Mouse (Mus musculus) lung, postnatal 0 days (tissue): ENCODE data around the gene Vill.

Experiments
- CTCF ChIP-seq: IDR thresholded peaks from 2 replicates; pipeline ENCODE4 v1.5.1; 2016; ENCODE audit warnings: antibody characterized with exemption, mild to moderate bottlenecking
- EP300 ChIP-seq: IDR thresholded peaks from 2 replicates; pipeline ENCODE4 v1.6.1; 2016; ENCODE audit warnings: antibody characterized with exemption, mild to moderate bottlenecking, control low read depth

DNA sequence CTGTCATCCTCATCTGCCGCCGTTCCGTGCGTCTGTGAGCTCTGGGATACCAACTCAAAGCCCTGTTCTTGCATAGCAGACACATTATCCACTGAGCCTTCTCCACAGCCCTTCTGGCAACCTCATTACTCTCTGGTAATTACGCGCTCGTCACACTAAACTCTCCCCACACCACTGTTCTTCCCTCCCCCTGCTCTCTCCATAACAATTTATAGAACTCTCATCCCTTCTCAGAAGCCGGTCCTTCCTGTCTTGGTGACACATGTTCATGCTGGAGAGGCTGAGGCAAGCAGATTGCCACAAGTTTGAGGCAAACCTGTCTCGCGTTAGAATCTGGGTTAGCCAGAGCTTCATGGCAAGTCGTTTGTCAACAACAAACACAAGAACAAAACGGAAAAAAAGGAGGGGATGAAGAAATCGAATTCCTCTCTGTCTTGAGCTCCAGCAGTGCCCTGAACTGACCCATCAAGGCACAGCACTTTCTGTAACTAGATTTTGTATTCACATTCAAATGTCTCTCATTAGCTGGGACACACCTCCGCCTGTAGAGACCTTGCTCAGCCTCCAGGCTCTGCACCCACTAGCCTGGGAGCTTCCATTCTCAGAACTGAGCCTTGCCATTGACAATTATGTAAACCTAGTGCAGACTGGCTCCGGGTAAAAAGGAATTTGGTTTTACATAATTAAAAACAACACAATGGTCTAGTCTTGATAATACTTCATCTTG lies 47.1 kb upstream of the Vill start:
- TF ChIP-seq CTCF (no peak), EP300 (no peak)
